Mouse (Mus musculus) megakaryocyte, adult 5-6 weeks (primary cell): Measurements from ENCODE around the gene Tsga10. TPM values are rescaled to one million over a fixed set of nuclear protein-coding genes. Genes with fewer than 3 reads are reported as not detected.

Experiments used
- ATAC-seq: 2 replicates; pipeline ENCODE4 v1.8.0; 2016; ENCODE audit warnings: mild to moderate bottlenecking, inconsistent platforms; ENCODE audit not compliant: poor library complexity, severe bottlenecking
- total RNA-seq, 2 experiments: library from RNA; stranded (forward) in 1 of 2; stranded (reverse) in 1 of 2; fragments of 153-499, 151-499 nt in 1 of 2; fragments of 221-1000, 200-1000 nt in 1 of 2; gene quantifications; 2 replicates each; pipeline versions ENCODE4 v1.2.3 to v1.2.4; 2015 to 2017

The Tsga10 gene
- total RNA-seq (2015) = 12.5 and 15.0 TPM in 2 replicates
- 14.1 and 14.8 TPM in 2 replicates for total RNA-seq (2017)

- no peak for ATAC-seq
Observed at GRCm38 (mm10) chr1:37866286-37866685, at the start of gene Tsga10. TSS of gene Tsga10 (minus strand) at chr1:37866429.

DNA sequence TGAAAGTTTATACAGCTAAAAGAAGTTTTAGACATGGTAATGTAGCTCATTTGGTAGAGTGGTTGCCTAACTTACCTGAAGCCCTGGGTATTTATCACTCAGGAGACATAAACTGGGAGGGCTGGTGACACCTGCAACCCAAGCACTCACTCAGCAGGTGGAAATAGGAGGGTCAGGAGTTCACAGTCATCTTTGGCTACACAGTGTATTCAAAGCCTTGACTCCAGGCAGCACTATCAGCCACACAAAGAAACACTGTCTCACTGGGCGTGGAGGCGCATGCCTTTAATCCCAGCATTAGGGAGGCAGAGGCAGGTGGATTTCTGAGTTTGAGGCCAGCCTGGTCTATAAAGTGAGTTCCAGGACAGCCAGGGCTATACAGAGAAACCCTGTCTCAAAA, 46.5 kb upstream of the Tsga10 start:
- ATAC-seq = no peak

GRCm38 (mm10) chr1:37903178-37903577, 36.9 kb upstream of the Tsga10 start:
- ATAC-seq = peak; percentile 82

DNA sequence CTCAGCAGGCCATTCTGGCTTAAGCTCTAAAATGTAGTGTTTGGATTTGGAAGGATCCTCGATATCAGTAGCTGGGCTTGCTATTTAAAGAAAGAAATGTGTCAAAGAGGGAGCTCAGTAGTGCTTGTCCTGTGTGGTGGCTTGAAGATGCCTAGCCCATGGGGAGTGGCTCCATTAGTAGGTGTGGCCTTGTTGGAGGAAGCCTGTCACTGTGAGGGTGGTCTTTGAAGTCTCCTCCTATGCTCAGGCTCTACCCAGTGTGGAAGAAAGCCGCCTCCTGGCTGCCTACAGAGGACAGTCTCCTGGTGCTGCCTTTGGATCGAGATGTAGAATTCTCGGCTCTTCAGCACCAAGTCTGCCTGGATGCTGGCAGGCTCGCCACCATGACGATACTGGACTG, 34.1 kb upstream of the Tsga10 start:
- ATAC-seq = no peak

- no peak for ATAC-seq
Observed at GRCm38 (mm10) chr1:37899816-37900215, 33.6 kb upstream of the Tsga10 start.

DNA sequence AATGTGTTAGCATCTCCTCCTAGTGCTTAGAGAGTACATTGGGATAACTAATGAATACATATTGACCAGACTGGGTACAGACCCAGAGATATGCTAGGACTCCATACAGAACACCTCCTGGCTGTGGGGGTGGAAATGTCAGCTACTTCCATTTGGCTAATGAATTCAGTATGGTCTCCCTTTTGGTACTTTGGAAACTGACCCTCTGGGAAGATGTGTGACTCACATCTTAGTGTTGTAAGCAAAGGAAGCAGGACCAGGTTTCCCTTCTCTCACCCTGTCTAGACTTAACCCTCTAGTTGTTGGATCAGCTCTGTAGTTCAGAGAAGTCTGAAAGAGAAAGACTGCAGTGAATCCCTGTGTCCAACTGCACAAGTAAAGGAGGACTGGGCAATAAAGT, 28.4 kb upstream of the Tsga10 start:
- no peak for ATAC-seq

DNA sequence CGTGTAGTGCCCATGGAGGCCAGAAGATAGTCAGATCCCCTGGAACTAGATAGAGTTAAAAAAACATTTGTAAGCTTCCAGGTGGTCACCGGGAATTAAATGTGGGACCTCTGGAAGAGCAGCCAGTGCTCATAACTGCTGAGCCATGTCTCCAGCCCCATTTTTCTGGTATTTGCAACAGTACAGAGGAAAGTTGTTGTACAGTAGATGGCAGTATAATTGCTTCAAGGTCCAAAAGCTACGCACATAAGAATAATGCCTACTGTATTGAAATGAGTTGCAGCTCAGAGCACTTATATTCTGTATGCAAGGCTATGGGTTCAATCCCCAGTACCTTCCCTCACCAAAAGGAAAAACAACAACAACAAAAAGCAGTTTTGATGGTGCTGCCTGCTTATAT, 25.2 kb upstream of the Tsga10 start:
- ATAC-seq = no peak

GRCm38 (mm10) chr1:37890025-37890652, 23.9 kb upstream of the Tsga10 start, which contains the start of the genes Mitd1 and Mrpl30:
TSS of gene Mitd1 (minus strand) at chr1:37890411.
TSS of gene Mrpl30 (plus strand) at chr1:37890477.
- peak; percentile 96 for ATAC-seq

GRCm38 (mm10) chr1:37889206-37889605, 23.0 kb upstream of the Tsga10 start:
- no peak for ATAC-seq

- 0 out of 2 replicates have a peak, but pooled peaks have one; percentile 33 for ATAC-seq
Observed at GRCm38 (mm10) chr1:37884451-37884850, 18.2 kb upstream of the Tsga10 start.

DNA sequence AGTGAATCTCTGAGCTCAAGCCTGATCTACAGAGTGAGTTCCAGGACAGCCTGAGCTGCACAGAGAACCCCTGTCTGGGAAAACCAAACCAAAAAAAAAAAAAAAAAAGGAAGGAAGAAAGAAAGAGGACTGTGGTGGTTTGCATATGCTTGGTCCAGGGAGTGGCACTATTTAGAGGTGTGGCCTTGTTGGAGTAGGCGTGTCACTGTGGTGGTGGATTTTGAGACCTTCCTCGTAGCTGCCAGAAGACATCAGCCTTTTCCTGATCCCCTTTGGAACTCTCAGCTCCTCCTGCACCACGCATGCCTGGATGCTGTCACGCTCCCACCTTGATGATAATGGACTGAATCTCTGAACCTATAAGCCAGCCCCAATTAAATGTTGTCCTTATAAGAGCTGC, 17.2 kb upstream of the Tsga10 start:
- ATAC-seq = no peak

DNA sequence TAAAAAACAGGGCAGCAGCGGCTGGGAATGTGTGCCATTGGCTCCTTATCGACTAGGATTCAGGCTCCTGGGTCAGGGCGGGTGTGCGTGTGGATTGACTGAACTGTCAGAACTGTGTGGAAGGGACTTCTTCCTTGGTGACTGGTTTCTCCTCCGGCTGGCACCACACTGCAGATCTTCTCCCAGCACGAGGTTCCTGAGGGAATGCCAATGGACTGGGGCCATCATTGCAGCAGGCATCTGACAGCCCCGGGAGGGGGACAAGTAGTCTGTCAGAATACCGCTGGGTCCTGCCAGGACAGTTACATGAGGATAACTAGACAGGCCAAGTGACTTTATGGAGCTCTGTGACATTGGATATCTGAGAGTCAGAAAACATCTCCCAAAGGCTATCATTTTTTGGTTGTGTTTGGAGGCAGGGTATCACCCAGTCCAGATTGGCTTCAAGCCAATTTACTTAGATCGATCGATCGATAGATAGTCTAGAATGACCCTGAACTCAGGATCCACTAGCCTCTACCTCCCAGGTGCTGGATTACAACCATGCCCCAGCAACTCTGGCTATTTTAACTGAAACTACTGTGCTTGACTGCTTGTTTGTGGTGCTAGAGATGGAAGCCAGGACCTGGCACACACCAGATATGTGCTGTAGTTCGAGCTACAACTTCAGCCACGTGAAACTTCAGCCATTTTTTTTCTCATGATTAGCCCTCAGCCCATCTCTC, 11.7 kb upstream of the Tsga10 start:
- ATAC-seq = no peak

GRCm38 (mm10) chr1:37873157-37873556, 6.9 kb upstream of the Tsga10 start:
- ATAC-seq = no peak

GRCm38 (mm10) chr1:37872131-37873067, 6.2 kb upstream of the Tsga10 start:
- peak; percentile 90 for ATAC-seq

GRCm38 (mm10) chr1:37871704-37872103, 5.5 kb upstream of the Tsga10 start, which contains the start of gene Lipt1:
TSS of gene Lipt1 (plus strand) at chr1:37871738.
- no peak for ATAC-seq

GRCm38 (mm10) chr1:37869362-37869761, 3.1 kb upstream of the Tsga10 start:
- no peak for ATAC-seq

DNA sequence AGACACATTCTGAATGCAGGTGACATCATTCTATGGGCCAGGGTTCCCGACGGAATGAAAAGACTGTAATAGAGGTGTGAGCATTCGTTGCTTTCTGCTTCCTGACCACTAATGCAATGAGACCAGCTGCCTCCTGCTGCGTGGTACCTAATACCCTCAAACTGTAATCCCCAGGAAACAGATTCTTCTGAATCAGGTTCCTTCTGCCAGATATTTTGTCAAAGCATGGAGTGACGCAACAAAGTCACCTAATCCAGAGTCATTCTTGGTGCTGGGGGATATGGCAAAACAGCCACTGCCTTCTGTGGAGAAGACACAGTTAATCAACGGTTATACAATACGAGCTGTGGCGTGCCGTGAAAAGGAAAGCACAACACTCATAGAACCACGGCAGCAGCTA, 2.4 kb upstream of the Tsga10 start:
- ATAC-seq = no peak

GRCm38 (mm10) chr1:37867684-37868322, 1.6 kb upstream of the Tsga10 start:
- no peak for ATAC-seq

DNA sequence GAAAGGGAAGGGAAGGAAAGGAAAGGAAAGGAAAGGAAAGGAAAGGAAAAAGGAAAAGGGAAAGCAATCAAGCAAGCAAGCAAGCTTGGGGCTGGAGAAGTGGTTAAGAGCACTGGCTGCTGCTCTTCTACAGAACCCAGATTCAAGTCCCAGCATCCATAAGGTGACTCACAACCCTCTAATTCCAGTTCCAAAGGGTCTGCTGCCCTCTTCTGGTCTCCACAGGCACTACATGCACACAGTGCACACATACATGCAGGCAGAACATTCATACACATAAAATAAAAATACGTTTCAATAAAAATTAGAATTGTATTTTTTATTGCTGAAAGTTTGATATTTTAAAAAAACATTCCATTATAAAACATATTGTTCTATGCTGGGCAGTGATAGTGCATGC, 827 bp upstream of the Tsga10 start:
- ATAC-seq = no peak

DNA sequence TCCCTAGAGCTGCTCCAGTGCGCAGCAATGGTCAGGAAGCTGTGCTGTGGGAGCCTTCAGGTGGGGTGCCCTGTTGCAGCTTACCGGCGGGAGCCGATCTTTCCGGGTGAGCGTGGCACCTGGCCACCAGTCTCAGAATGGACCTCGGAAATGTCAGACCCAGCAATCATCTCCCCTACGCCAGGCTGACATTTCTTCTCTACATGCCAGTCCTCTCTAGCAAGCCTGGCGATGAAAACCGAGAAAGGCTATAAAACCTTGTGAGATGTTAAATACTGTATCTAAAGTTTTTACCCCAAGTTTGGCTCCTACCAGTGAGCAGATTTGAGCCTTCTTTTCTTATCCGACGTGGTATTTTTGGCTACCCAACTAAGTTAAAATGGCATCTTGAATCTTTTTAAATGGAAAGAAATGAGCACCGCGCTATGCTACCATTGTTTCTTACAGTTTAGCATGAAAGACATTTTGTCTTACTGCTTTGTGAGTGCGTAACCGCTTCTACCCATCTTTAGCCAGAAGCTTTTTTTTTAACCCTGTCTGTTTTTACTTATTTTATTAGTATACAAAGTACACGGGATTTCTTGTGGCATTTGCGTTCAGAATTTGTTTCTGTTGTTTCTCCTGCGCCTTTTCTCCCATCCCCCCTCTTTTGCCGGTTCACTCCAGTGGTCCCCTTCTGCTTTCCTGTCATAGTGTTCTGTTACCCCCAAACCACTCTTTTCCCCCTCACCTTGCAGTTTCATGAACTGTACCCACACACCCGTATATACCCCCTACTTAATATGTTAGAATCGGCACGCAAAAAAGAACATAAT, 621 bp downstream of the Tsga10 start:
- no peak for ATAC-seq
